Mouse (Mus musculus): ENCODE measurements around the gene Cfap161.

GRCm38 (mm10) chr7:83762336-83762735 is 32.3 kb downstream of the Cfap161 start:
- no peak for TF ChIP-seq CTCF (IDR thresholded peaks at IDR 0.05; ENCODE audit: low read depth, low read length)
- no peak for TF ChIP-seq POLR2A (IDR thresholded peaks at IDR 0.05; ENCODE audit: borderline replicate concordance, low read depth, low read length)
